Mouse (Mus musculus): ENCODE measurements around the gene Actl7a. TPM values are rescaled to one million over a fixed set of nuclear protein-coding genes. Genes with fewer than 3 reads are reported as not detected.
A peak's percentile ranks its signal among the peaks of the same experiment; 100 is the strongest.

Actl7a gene
- polyA plus RNA-seq, 1 experiment: not detected

DNA sequence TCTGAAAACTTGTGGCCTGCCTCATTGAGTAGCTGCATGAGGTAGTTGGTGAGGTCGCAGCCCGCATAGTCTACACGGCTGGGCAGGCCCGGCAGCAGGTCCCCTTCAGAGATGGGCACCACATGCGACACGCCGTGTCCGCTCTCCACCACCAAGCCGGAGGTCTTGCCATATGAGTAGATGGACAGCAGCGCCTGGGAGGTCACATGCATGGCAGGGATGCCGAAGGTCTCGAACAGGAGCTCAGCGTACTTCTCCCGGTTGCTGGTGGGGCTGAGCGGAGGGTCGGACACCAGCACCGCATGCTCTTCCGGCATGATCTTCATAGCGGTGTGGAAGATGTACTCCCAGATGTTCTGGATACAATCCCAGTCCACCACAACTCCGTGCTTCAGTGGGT lies 2.6 kb upstream of the Actl7a start:
- TF ChIP-seq CEBPB (IDR thresholded peaks at IDR 0.05; ENCODE audit: insufficient read depth, poor library complexity, severe bottlenecking) (no peak), MAX (IDR thresholded peaks at IDR 0.05; ENCODE audit: low read depth) (no peak), TCF3 (IDR thresholded peaks at IDR 0.05; ENCODE audit: insufficient read length, low read depth) (no peak), POLR2AphosphoS2 (IDR thresholded peaks at IDR 0.05; ENCODE audit: insufficient read length, low read depth) (no peak), SRF (IDR thresholded peaks at IDR 0.05; ENCODE audit: control insufficient read depth, insufficient read length, low read depth) (no peak), MYOD1 (IDR thresholded peaks at IDR 0.05; ENCODE audit: control insufficient read depth in 1 of 3, insufficient read length in 2 of 3, low read depth in 2 of 3) (no peak)

GRCm38 (mm10) chr4:56741041-56741493 lies 2.1 kb upstream of the Actl7a start, which contains the start of gene Actl7b:
TSS of gene Actl7b (minus strand) at chr4:56741443.
- H3K27me3 ChIP-seq (ENCODE audit: control insufficient read depth, insufficient read depth, insufficient read length): no peaks in the 10 kb centered on the region
- no peak for TF ChIP-seq TCF3 (IDR thresholded peaks at IDR 0.05; ENCODE audit: insufficient read length, low read depth)
- no peak for TF ChIP-seq CEBPB (IDR thresholded peaks at IDR 0.05; ENCODE audit: insufficient read depth, poor library complexity, severe bottlenecking)
- TF ChIP-seq MAX (IDR thresholded peaks at IDR 0.05; ENCODE audit: low read depth): no peak
- no peak for TF ChIP-seq SRF (IDR thresholded peaks at IDR 0.05; ENCODE audit: control insufficient read depth, insufficient read length, low read depth)
- no peak for TF ChIP-seq USF1 (IDR thresholded peaks at IDR 0.05; ENCODE audit: low read depth)
- TF ChIP-seq POLR2AphosphoS2 (IDR thresholded peaks at IDR 0.05; ENCODE audit: insufficient read length, low read depth): no peak
- TF ChIP-seq MYOG (IDR thresholded peaks at IDR 0.05; ENCODE audit: control insufficient read depth in 1 of 3, insufficient read depth in 1 of 3, insufficient read length in 2 of 3, low read depth in 2 of 3): no peak
- TF ChIP-seq MYOD1 (IDR thresholded peaks at IDR 0.05; ENCODE audit: control insufficient read depth in 1 of 3, insufficient read length in 2 of 3, low read depth in 2 of 3): no peak
- TF ChIP-seq REST (IDR thresholded peaks at IDR 0.05; ENCODE audit: insufficient read depth, insufficient read length): no peak
- TF ChIP-seq E2F4 (IDR thresholded peaks at IDR 0.05; ENCODE audit: insufficient read depth): no peak
- TF ChIP-seq TCF12 (IDR thresholded peaks at IDR 0.05; ENCODE audit: insufficient read depth, poor library complexity, severe bottlenecking): no peak
- no peak for TF ChIP-seq POLR2A (IDR thresholded peaks at IDR 0.05; ENCODE audit: insufficient read length, low read depth)
- H3ac ChIP-seq (ENCODE audit: control insufficient read depth, insufficient read length): no peak within 1 kb of the TSS
- no peak within 1 kb of the TSS for H3K4me2 ChIP-seq (ENCODE audit: low read depth)
- no peaks in the 10 kb centered on the region for H3K79me2 ChIP-seq (ENCODE audit: control insufficient read depth, insufficient read depth)
- no peak within 1 kb of the TSS for H3K4me3 ChIP-seq
- H3K36me3 ChIP-seq (ENCODE audit: control insufficient read depth, insufficient read depth): peaks cover 13% of the 10 kb centered on the region

More for the DNA sequence above, 2.6 kb upstream of the Actl7a start:
- H3K79me2 ChIP-seq (ENCODE audit: control insufficient read depth, insufficient read depth): no peaks in the 10 kb centered on the region
- peaks cover 13% of the 10 kb centered on the region for H3K36me3 ChIP-seq (ENCODE audit: control insufficient read depth, insufficient read depth)
- no peaks in the 10 kb centered on the region for H3K27me3 ChIP-seq (ENCODE audit: control insufficient read depth, insufficient read depth, insufficient read length)
- no peak overlapping the region for H3K4me3 ChIP-seq
- H3K4me2 ChIP-seq (ENCODE audit: low read depth): no peak overlapping the region
- H3ac ChIP-seq (ENCODE audit: control insufficient read depth, insufficient read length): no peak overlapping the region

GRCm38 (mm10) chr4:56742698-56743097 lies 515 bp upstream of the Actl7a start:
- peaks cover 13% of the 10 kb centered on the region for H3K36me3 ChIP-seq (ENCODE audit: control insufficient read depth, insufficient read depth)
- H3K4me2 ChIP-seq (ENCODE audit: low read depth): no peak overlapping the region
- H3ac ChIP-seq (ENCODE audit: control insufficient read depth, insufficient read length): no peak overlapping the region
- no peaks in the 10 kb centered on the region for H3K27me3 ChIP-seq (ENCODE audit: control insufficient read depth, insufficient read depth, insufficient read length)
- peak; percentile 60 for TF ChIP-seq POLR2AphosphoS2 (IDR thresholded peaks at IDR 0.05; ENCODE audit: insufficient read length, low read depth)
- no peak for TF ChIP-seq TCF3 (IDR thresholded peaks at IDR 0.05; ENCODE audit: insufficient read length, low read depth)
- no peak for TF ChIP-seq MYOG (IDR thresholded peaks at IDR 0.05; ENCODE audit: control insufficient read depth in 1 of 3, insufficient read depth in 1 of 3, insufficient read length in 2 of 3, low read depth in 2 of 3)
- no peak for TF ChIP-seq USF1 (IDR thresholded peaks at IDR 0.05; ENCODE audit: low read depth)
- H3K79me2 ChIP-seq (ENCODE audit: control insufficient read depth, insufficient read depth): no peaks in the 10 kb centered on the region
- no peak overlapping the region for H3K4me3 ChIP-seq

DNA sequence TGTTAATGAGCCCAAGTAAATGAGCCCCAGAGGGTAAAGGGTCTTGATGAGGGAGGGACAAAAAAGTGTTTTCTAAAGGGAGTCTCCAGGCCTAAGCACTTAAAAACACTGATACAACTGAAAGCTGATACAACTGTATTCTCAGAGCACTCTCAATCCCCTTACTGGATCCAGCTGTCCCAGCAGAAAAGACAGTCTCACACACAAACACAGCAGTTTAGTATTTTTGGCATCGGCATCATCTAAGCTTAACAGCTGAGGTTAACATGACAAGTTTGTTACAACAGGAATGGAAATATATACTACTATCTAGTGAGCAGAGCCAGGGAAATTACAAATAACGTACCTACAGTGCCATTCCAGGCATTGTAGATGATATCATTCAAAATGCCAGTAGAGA lies 3.1 kb downstream of the Actl7a start:
- TF ChIP-seq TCF12 (IDR thresholded peaks at IDR 0.05; ENCODE audit: insufficient read depth, poor library complexity, severe bottlenecking) (no peak), MYOD1 (IDR thresholded peaks at IDR 0.05; ENCODE audit: control insufficient read depth in 1 of 3, insufficient read length in 2 of 3, low read depth in 2 of 3) (peak in 2 of 3 experiments; percentile 5 to 59), MYOG (IDR thresholded peaks at IDR 0.05; ENCODE audit: control insufficient read depth in 1 of 3, insufficient read depth in 1 of 3, insufficient read length in 2 of 3, low read depth in 2 of 3) (peak in 1 of 3 experiments; percentile 81)
- Histone ChIP-seq H3ac (ENCODE audit: control insufficient read depth, insufficient read length) (no peak overlapping the region), H3K79me2 (ENCODE audit: control insufficient read depth, insufficient read depth) (no peaks in the 10 kb centered on the region), H3K36me3 (ENCODE audit: control insufficient read depth, insufficient read depth) (peaks cover 42% of the 10 kb centered on the region), H3K27me3 (ENCODE audit: control insufficient read depth, insufficient read depth, insufficient read length) (no peaks in the 10 kb centered on the region), H3K4me2 (ENCODE audit: low read depth) (no peak overlapping the region), H3K4me3 (no peak overlapping the region)

DNA sequence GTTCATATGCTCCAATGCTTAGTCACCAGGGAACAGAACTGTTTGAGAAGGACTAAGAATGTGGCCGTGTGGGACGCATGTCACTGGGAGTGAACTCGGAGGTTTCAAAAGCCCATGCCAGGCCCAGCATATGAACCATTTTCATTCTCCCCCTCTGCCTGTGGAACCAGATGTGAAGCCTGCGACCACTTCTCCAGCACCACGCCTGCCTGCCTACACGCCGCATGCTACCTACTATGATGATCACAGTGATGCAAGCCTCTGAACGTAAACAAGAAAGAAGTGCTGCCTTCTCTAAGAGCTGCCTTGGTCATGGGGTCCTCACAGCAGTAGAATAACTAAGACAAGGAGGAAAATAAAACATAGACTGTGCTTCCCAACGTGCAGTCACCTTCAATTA lies 4.2 kb downstream of the Actl7a start:
- no peak overlapping the region for H3K4me3 ChIP-seq
- TF ChIP-seq MYOD1 (IDR thresholded peaks at IDR 0.05; ENCODE audit: control insufficient read depth in 1 of 3, insufficient read length in 2 of 3, low read depth in 2 of 3): no peak
- no peak for TF ChIP-seq E2F4 (IDR thresholded peaks at IDR 0.05; ENCODE audit: insufficient read depth)
- no peak for TF ChIP-seq SRF (IDR thresholded peaks at IDR 0.05; ENCODE audit: control insufficient read depth, insufficient read length, low read depth)
- no peak for TF ChIP-seq TCF3 (IDR thresholded peaks at IDR 0.05; ENCODE audit: insufficient read length, low read depth)
- no peak for TF ChIP-seq REST (IDR thresholded peaks at IDR 0.05; ENCODE audit: insufficient read depth, insufficient read length)
- no peak for TF ChIP-seq TCF12 (IDR thresholded peaks at IDR 0.05; ENCODE audit: insufficient read depth, poor library complexity, severe bottlenecking)
- TF ChIP-seq MYOG (IDR thresholded peaks at IDR 0.05; ENCODE audit: control insufficient read depth in 1 of 3, insufficient read depth in 1 of 3, insufficient read length in 2 of 3, low read depth in 2 of 3): no peak
- no peak for TF ChIP-seq MAX (IDR thresholded peaks at IDR 0.05; ENCODE audit: low read depth)
- no peak for TF ChIP-seq POLR2AphosphoS2 (IDR thresholded peaks at IDR 0.05; ENCODE audit: insufficient read length, low read depth)
- no peak for TF ChIP-seq CEBPB (IDR thresholded peaks at IDR 0.05; ENCODE audit: insufficient read depth, poor library complexity, severe bottlenecking)
- TF ChIP-seq USF1 (IDR thresholded peaks at IDR 0.05; ENCODE audit: low read depth): no peak
- TF ChIP-seq POLR2A (IDR thresholded peaks at IDR 0.05; ENCODE audit: insufficient read length, low read depth): no peak
- H3ac ChIP-seq (ENCODE audit: control insufficient read depth, insufficient read length): no peak overlapping the region
- no peaks in the 10 kb centered on the region for H3K79me2 ChIP-seq (ENCODE audit: control insufficient read depth, insufficient read depth)
- H3K27me3 ChIP-seq (ENCODE audit: control insufficient read depth, insufficient read depth, insufficient read length): no peaks in the 10 kb centered on the region
- H3K36me3 ChIP-seq (ENCODE audit: control insufficient read depth, insufficient read depth): peaks cover 44% of the 10 kb centered on the region
- H3K4me2 ChIP-seq (ENCODE audit: low read depth): no peak overlapping the region
